Mouse (Mus musculus) kidney, adult 2 months (tissue): ENCODE measurements around the gene Gm28043.

Experiments
- CTCF ChIP-seq: fragments of 200-500 bp; conservative IDR thresholded peaks from 2 replicates; pipeline ENCODE4 v1.5.1; 2011; ENCODE audit warnings: low read depth, mild to moderate bottlenecking, control low read depth, low read length, moderate library complexity, mixed read lengths; ENCODE audit not compliant: insufficient read depth, insufficient read length
- POLR2A ChIP-seq: fragments of 200-500 bp; IDR thresholded peaks from one replicate; pipeline ENCODE4 v1.6.1; 2011; ENCODE audit warnings: low read depth, low read length, control low read depth

- TF ChIP-seq CTCF (no peak), POLR2A (no peak)
Observed at GRCm38 (mm10) chr17:29669936-29670335, 55.3 kb downstream of the Gm28043 start.
